ENCODE assay signal across 9 mouse cellular contexts in genomic region chr4:114406355-114407101, GRCm38 (mm10). TPM values are rescaled to one million over a fixed set of nuclear protein-coding genes. Genes with fewer than 3 reads are reported as not detected.
DNase-seq lines count a peak whose midpoint lies in the region; ATAC-seq and TF ChIP-seq lines count a peak whose summit lies in the region.
"Had no signal": no experiment of that assay in that cellular context is flagged by ENCODE, and none has a peak within 500 bp of the region (broad histone marks: within the 10 kb centered on the region; RNA-seq: fewer than 3 reads in every experiment).

Gene Trabd2b, plus strand, starts transcription at chr4:114406724.

- peaks cover 16% of the 10 kb centered on the region for H3K27me3 ChIP-seq in forebrain, embryonic 16.5 days (replicated peaks; ENCODE audit: control insufficient read depth, insufficient read depth, low read length)
- H3K27me3 ChIP-seq in intestine, embryonic 16.5 days (replicated peaks; ENCODE audit: control insufficient read depth, insufficient read depth, low read length) = peaks cover 7% of the 10 kb centered on the region; the same call in 1 of the 2 replicates
- peaks cover 8% of the 10 kb centered on the region; the same call in 1 of the 2 replicates for H3K27me3 ChIP-seq in lung, postnatal 0 days (replicated peaks; ENCODE audit: insufficient read depth, low read length)

- TF ChIP-seq CTCF in lung, postnatal 0 days (IDR thresholded peaks at IDR 0.05) = no peak

- H3K4me3 ChIP-seq in forebrain, embryonic 16.5 days (replicated peaks; ENCODE audit: low read length) = peak within 1 kb of the TSS; percentile 65
- peak within 1 kb of the TSS; percentile 77 for H3K4me3 ChIP-seq in intestine, embryonic 16.5 days (ENCODE audit: low read length)
- peak within 1 kb of the TSS; percentile 63 for H3K4me3 ChIP-seq in lung, postnatal 0 days (ENCODE audit: low read depth, low read length)

- H3K4me2 ChIP-seq in forebrain, embryonic 16.5 days (ENCODE audit: low read length) = peak within 1 kb of the TSS; percentile 100
- peak within 1 kb of the TSS; percentile 91 for H3K4me2 ChIP-seq in intestine, embryonic 16.5 days (ENCODE audit: low read depth, low read length)
- peak within 1 kb of the TSS; percentile 92 for H3K4me2 ChIP-seq in lung, postnatal 0 days (replicated peaks; ENCODE audit: low read depth, low read length)

- H3K9ac ChIP-seq in forebrain, embryonic 16.5 days (replicated peaks; ENCODE audit: low read depth, low read length) = peak within 1 kb of the TSS; percentile 59
- H3K9ac ChIP-seq in intestine, embryonic 16.5 days (ENCODE audit: low read depth, low read length) = peak within 1 kb of the TSS; percentile 80
- peak within 1 kb of the TSS; percentile 52 for H3K9ac ChIP-seq in lung, postnatal 0 days (replicated peaks; ENCODE audit: low read depth)

- H3K9me3 ChIP-seq in forebrain, embryonic 16.5 days (ENCODE audit: control insufficient read depth, low read length) = no peaks in the 10 kb centered on the region
- no peaks in the 10 kb centered on the region for H3K9me3 ChIP-seq in intestine, embryonic 16.5 days (ENCODE audit: control insufficient read depth, low read length)
- no peaks in the 10 kb centered on the region for H3K9me3 ChIP-seq in lung, postnatal 0 days (ENCODE audit: low read length)

- under 1% methylated on average over 57 of the region's 61 CpGs for WGBS in forebrain, embryonic 16.5 days
- under 1% methylated on average over 58 of the region's 61 CpGs for WGBS in intestine, embryonic 16.5 days
- WGBS in lung, postnatal 0 days = 0% methylated on average over 35 of the region's 61 CpGs

- no peak for TF ChIP-seq EP300 in lung, postnatal 0 days (IDR thresholded peaks at IDR 0.05)

- peak; percentile 45 for ATAC-seq in forebrain, embryonic 16.5 days
- peak; percentile 64 for ATAC-seq in intestine, embryonic 16.5 days
- ATAC-seq in lung, postnatal 0 days = peak; percentile 24
- ATAC-seq in granulocyte monocyte progenitor cell, adult 5-6 weeks (replicated peaks; ENCODE audit: poor library complexity, severe bottlenecking) = no peak

- H3K27ac ChIP-seq in forebrain, embryonic 16.5 days (ENCODE audit: low read length) = no peak within 1 kb of the TSS
- peak within 1 kb of the TSS; percentile 76 for H3K27ac ChIP-seq in intestine, embryonic 16.5 days (ENCODE audit: low read length)
- H3K27ac ChIP-seq in lung, postnatal 0 days (ENCODE audit: low read length) = peak within 1 kb of the TSS; percentile 84
- H3K27ac ChIP-seq: macrophage had no signal

- no peaks in the 10 kb centered on the region for H3K36me3 ChIP-seq in forebrain, embryonic 16.5 days (ENCODE audit: control insufficient read depth, insufficient read depth)
- H3K36me3 ChIP-seq in intestine, embryonic 16.5 days (ENCODE audit: control insufficient read depth, insufficient read depth, low read length) = no peaks in the 10 kb centered on the region
- no peaks in the 10 kb centered on the region for H3K36me3 ChIP-seq in lung, postnatal 0 days (ENCODE audit: insufficient read depth, low read length)

- DNase-seq in gastrocnemius, postnatal 10 days = peak; percentile 24
- DNase-seq in gastrocnemius, adult 18-20 months (ENCODE audit: low spot score) = no peak
- peak; percentile 25 for DNase-seq in ZHBTc4 (ENCODE audit: low read depth, low spot score)
- no peak for DNase-seq in lung, postnatal 0 days (ENCODE audit: low spot score)
- DNase-seq in thymus, postnatal 4 days = peak; percentile 17

- peaks cover 10% of the 10 kb centered on the region for H3K4me1 ChIP-seq in forebrain, embryonic 16.5 days (replicated peaks; ENCODE audit: control insufficient read depth, insufficient read depth, low read length)
- 0 out of 2 replicates have a peak, but pooled peaks cover 4% of the 10 kb centered on the region for H3K4me1 ChIP-seq in intestine, embryonic 16.5 days (ENCODE audit: control insufficient read depth, insufficient read depth, low read length)
- H3K4me1 ChIP-seq in lung, postnatal 0 days (ENCODE audit: insufficient read depth, low read depth, low read length) = 0 out of 2 replicates have a peak, but pooled peaks cover 2% of the 10 kb centered on the region

RNA-seq across cellular contexts. Expression of gene Trabd2b, which starts in this region (rescaled TPM):
- 1 to 10 TPM; 2.7 to 2.8 TPM for total RNA-seq in gastrocnemius, postnatal 10 days (2021)
- 1 to 10 TPM in 1 of 2 experiments, under 1 TPM in 1; 0.96 to 2.0 TPM for total RNA-seq in gastrocnemius, adult 18-20 months (2021)
- 0.29 and 0.60 TPM in 2 replicates for polyA plus RNA-seq in forebrain, embryonic 16.5 days (2015; fragmentation: Nextera tagmentation; extraction: Ambion mirVana)
- polyA plus RNA-seq in intestine, embryonic 16.5 days (2015; fragmentation: Nextera tagmentation; extraction: Ambion mirVana) = 0.37 and 0.40 TPM in 2 replicates
- 2.4 and 3.4 TPM in 2 replicates for polyA plus RNA-seq in lung, postnatal 0 days (2015; fragmentation: Nextera tagmentation; extraction: Ambion mirVana)
- total RNA-seq in granulocyte monocyte progenitor cell, adult 5-6 weeks (2014; fragmentation: Nextera tagmentation) = not detected in 2 replicates
- not detected in 2 replicates for total RNA-seq in granulocyte monocyte progenitor cell, adult 5-6 weeks (2017)
- polyA plus RNA-seq: macrophage had no signal

Comparison
In these comparisons a context has a peak if more than half of its experiments do, and no peak if none do; other contexts are left out.
1. DNase-seq: peak in gastrocnemius, postnatal 10 days (single experiment), ZHBTc4 (single experiment) and thymus, postnatal 4 days (single experiment); none in gastrocnemius, adult 18-20 months (single experiment) and lung, postnatal 0 days (single experiment).
2. Peak in ATAC-seq, H3K4me3 ChIP-seq, H3K9ac ChIP-seq and H3K4me2 ChIP-seq in forebrain, embryonic 16.5 days; RNA of the gene not detected or under 1 TPM.
3. Peak in ATAC-seq, H3K4me3 ChIP-seq, H3K27ac ChIP-seq, H3K9ac ChIP-seq and H3K4me2 ChIP-seq in intestine, embryonic 16.5 days; RNA of the gene not detected or under 1 TPM.
4. Peak in every context shown above with its lines, with median percentiles within 50 percentile points of each other: H3K4me2 ChIP-seq, H3K4me3 ChIP-seq and H3K9ac ChIP-seq.